Comparison of ENCODE assay signal across 8 mouse cellular contexts in the genomic region with DNA sequence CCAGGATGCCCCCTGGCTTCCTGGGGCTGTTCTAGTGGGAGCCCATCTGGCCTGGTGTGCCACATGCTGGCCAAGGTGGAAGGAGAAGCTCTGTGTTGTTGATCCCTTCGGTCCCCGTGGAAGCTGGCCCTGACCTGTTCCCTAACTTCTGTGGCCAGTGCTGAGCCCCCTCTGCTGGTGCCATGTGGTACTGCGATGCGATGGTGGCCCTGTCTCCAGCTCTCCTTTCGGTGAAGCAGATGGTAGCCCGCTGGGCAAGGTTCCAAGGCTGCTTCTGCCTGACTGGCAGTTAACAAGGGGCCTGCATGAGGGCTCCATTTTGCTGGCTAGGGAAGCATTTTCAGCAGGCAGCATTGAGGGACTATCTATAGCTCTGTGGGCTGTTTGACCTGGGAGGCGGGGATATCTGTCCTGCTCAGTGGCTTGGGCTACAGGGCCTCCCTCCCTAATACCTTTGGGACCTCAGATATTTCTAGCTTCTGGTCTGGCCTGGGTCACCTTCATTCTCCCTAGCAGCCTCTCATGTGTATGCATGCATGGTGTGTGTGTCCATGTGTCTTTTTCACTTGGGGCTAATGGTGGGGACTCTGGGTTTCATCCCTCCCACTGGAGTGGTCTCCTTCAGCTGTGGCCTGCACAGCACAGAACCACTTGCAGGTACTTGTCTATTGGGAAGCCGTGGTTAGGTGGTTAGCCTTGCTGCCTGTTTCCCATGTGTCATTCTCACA. TPM values are rescaled to one million over a fixed set of nuclear protein-coding genes. Genes with fewer than 3 reads are reported as not detected.
DNase-seq lines count a peak whose midpoint lies in the region; ATAC-seq and TF ChIP-seq lines count a peak whose summit lies in the region.

No protein-coding gene starts in this region.

- 23% methylated on average over 8 of the region's 8 CpGs for whole genome bisulfite sequencing in hindbrain, embryonic 12.5 days
- WGBS in lung, postnatal 0 days, result 17% methylated on average over 8 of the region's 8 CpGs

- no peaks in the 10 kb centered on the region for H3K9me3 ChIP-seq in hindbrain, embryonic 12.5 days (replicated peaks)
- no peaks in the 10 kb centered on the region for H3K9me3 ChIP-seq in lung, postnatal 0 days (ENCODE audit: low read length)

- peak; percentile 99 for TF ChIP-seq CTCF in lung, postnatal 0 days (IDR thresholded peaks at IDR 0.05)

- H3K27ac ChIP-seq in hindbrain, embryonic 12.5 days, result peak overlapping the region; percentile 86
- H3K27ac ChIP-seq in lung, postnatal 0 days (ENCODE audit: low read length), result no peak overlapping the region

- peaks cover 19% of the 10 kb centered on the region for H3K4me1 ChIP-seq in hindbrain, embryonic 12.5 days
- H3K4me1 ChIP-seq in lung, postnatal 0 days (ENCODE audit: insufficient read depth, low read depth, low read length), result no peaks in the 10 kb centered on the region

- DNase-seq in Muller cell, postnatal 12 days (ENCODE audit: inconsistent ontology term), result peak; percentile 97
- peak; percentile 100 for DNase-seq in cerebellum, adult 9-11 months
- peak; percentile 94 to 96 for DNase-seq in frontal cortex, postnatal 10 days (ENCODE audit: low spot score in 2 of 2)
- peak; percentile 100 for DNase-seq in layer of hippocampus, postnatal 10 days (ENCODE audit: low spot score in 2 of 2)
- DNase-seq in lung, postnatal 0 days (ENCODE audit: low spot score), result peak; percentile 90
- DNase-seq in ovary, postnatal 36 days (ENCODE audit: low spot score), result peak; percentile 92
- peak; percentile 90 for DNase-seq in thymus, postnatal 14 days

- no peak overlapping the region for H3K4me3 ChIP-seq in hindbrain, embryonic 12.5 days
- no peak overlapping the region for H3K4me3 ChIP-seq in lung, postnatal 0 days (ENCODE audit: low read depth, low read length)

- peaks cover 46% of the 10 kb centered on the region for H3K36me3 ChIP-seq in hindbrain, embryonic 12.5 days
- peaks cover 31% of the 10 kb centered on the region for H3K36me3 ChIP-seq in lung, postnatal 0 days (ENCODE audit: insufficient read depth, low read length)

- no peak overlapping the region for H3K4me2 ChIP-seq in hindbrain, embryonic 12.5 days (replicated peaks)
- no peak overlapping the region for H3K4me2 ChIP-seq in lung, postnatal 0 days (replicated peaks; ENCODE audit: low read depth, low read length)

- no peaks in the 10 kb centered on the region for H3K27me3 ChIP-seq in hindbrain, embryonic 12.5 days
- H3K27me3 ChIP-seq in lung, postnatal 0 days (replicated peaks; ENCODE audit: insufficient read depth, low read length), result no peaks in the 10 kb centered on the region

- ATAC-seq in hindbrain, embryonic 12.5 days (ENCODE audit: low FRiP score), result peak; percentile 89
- ATAC-seq in lung, postnatal 0 days, result peak; percentile 86

- peak overlapping the region; percentile 35; the same call in 1 of the 2 replicates for H3K9ac ChIP-seq in hindbrain, embryonic 12.5 days
- no peak overlapping the region for H3K9ac ChIP-seq in lung, postnatal 0 days (replicated peaks; ENCODE audit: low read depth)

- TF ChIP-seq EP300 in lung, postnatal 0 days (IDR thresholded peaks at IDR 0.05), result no peak

RNA-seq across cellular contexts. Expression of gene Vps37c, which starts 21.0 kb away (rescaled TPM):
- polyA plus RNA-seq in hindbrain, embryonic 12.5 days (2016; fragmentation: Nextera tagmentation; extraction: Ambion mirVana), result 36.6 and 37.5 TPM in 2 replicates
- 10 to 100 TPM; 24.6 to 26.9 TPM for total RNA-seq in layer of hippocampus, postnatal 10 days (2021)
- polyA plus RNA-seq in lung, postnatal 0 days (2015; fragmentation: Nextera tagmentation; extraction: Ambion mirVana), result 23.4 and 25.2 TPM in 2 replicates

RNA-seq across cellular contexts. Expression of gene Cd5, which starts 29.3 kb away (rescaled TPM):
- 0.17 and 0.31 TPM in 2 replicates for polyA plus RNA-seq in hindbrain, embryonic 12.5 days (2016; fragmentation: Nextera tagmentation; extraction: Ambion mirVana)
- total RNA-seq in layer of hippocampus, postnatal 10 days (2021), result under 1 TPM; 0.29 to 0.32 TPM
- 0.48 and 0.68 TPM in 2 replicates for polyA plus RNA-seq in lung, postnatal 0 days (2015; fragmentation: Nextera tagmentation; extraction: Ambion mirVana)

RNA-seq across cellular contexts. Expression of gene Pga5, which starts 31.7 kb away (rescaled TPM):
- polyA plus RNA-seq in hindbrain, embryonic 12.5 days (2016; fragmentation: Nextera tagmentation; extraction: Ambion mirVana), result not detected in 2 replicates
- not detected for total RNA-seq in layer of hippocampus, postnatal 10 days (2021)
- not detected in 2 replicates for polyA plus RNA-seq in lung, postnatal 0 days (2015; fragmentation: Nextera tagmentation; extraction: Ambion mirVana)
